Mouse (Mus musculus) heart, adult 9 months (tissue): ENCODE measurements around the gene Foxp3.

ENCODE experiments used
- DNase-seq, 2 experiments: peaks; one replicate each; pipeline ENCODE4 v3.0.0; 2022; ENCODE audit warnings: low spot score in 2 of 2

Foxp3 gene

GRCm38 (mm10) chrX:7617889-7618551 is 44.6 kb downstream of the Foxp3 start:
- DNase-seq, result no peak

DNA sequence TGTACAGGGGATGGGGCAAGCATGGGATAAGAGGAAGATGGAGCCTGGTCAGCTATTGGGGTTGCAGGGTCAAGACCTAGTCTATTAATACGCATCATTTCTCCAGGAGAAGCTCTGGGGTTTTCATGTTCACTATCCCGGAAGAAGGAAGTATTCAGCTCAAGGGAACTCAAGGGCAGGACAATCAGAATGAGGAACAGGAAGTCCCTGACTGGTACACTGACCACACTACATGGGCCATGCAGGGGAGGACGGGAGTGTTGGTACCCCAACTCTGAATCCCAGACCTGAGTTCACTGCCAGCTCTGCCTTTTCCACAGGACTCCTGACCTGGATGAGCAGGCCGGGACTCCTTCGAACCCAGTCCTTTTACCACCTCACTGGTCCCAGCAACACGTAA is 59.1 kb downstream of the Foxp3 start:
- DNase-seq, result no peak

DNA sequence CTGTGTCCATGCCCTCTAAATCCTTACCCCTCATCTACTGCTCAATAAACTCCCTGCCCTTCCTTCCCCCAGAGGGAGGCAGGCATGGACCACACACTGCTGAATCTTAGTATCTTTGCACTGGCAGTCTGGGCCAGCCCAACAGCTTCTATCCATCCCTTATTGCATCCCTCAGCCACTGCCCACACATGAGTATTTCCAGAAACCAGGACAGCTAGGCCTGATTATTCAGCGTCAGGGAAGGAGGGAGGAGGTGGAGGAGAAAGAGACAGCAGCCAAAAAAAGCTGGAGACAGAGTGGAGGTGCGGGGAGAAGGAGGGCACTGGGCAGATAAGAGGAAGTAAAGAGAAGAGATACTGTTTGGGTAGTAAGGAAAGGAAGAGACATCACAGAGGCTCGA is 61.7 kb downstream of the Foxp3 start:
- no peak for DNase-seq

GRCm38 (mm10) chrX:7638401-7639091 is 65.1 kb downstream of the Foxp3 start, which contains the start of gene Syp:
Syp (plus strand) TSS chrX:7638471.
- peak; percentile 36 to 37 for DNase-seq

DNA sequence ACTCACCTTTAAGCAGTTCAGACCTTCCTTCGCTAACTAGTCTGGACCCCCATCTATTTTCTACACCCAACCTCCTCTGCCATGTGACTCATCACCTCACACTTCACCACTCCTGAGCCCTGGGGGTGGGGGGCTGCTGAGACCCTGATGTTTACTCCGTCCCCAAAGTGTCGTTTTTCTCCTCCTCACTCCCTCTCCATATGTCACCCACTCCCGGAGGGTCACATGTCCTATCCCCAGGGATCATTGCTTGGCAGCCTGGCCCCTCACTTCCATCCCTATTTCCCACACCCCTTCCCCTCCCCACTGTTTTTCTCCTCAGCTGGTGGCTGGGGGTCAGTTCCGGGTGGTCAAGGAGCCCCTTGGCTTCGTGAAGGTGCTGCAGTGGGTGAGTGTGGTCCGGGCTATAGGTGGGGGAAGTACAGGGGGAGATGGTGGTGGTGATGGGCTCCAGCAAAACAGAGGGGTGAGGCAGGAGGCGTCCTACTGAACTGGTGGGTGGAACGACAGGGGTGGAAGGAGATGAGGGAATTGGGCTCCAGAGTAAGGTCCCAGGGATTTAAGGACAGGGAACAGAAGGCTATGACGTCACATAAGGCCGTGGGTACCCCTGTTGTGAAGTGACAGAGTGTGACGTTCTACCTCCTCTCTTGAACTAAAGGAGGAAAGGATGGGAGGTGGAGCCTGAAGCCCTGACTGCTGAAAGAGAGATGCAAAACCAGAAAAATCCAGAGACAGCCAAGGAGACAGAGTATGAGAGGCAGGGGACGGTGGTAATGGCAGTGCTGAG is 66.3 kb downstream of the Foxp3 start:
- no peak for DNase-seq

DNA sequence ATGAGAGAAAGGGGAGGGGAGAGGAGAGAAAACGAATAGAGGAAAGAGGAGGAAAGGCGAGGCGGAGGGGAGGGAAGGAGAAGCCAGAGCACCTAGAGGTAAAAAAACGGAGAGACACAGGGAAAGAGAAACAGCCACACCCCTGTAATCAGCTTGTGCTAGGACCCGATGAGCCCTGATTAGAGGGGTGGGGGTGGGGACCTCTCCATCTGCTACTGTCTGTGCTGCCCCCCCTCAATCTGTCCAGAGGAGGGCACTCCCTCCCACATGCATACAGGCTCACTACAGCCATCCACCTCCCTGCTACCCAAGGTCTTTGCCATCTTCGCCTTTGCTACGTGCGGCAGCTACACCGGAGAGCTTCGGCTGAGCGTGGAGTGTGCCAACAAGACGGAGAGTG is 67.3 kb downstream of the Foxp3 start:
- DNase-seq, result no peak
